Comparison of ENCODE assay signal across 9 mouse cellular contexts in genomic region chr5:115514896-115515587, GRCm38 (mm10). TPM values are rescaled to one million over a fixed set of nuclear protein-coding genes. Genes with fewer than 3 reads are reported as not detected.
DNase-seq lines count a peak whose midpoint lies in the region; ATAC-seq and TF ChIP-seq lines count a peak whose summit lies in the region.
"Had no signal": no experiment of that assay in that cellular context is flagged by ENCODE, and none has a peak within 500 bp of the region (broad histone marks: within the 10 kb centered on the region; RNA-seq: fewer than 3 reads in every experiment).

No protein-coding gene starts in this region.

- DNase-seq in Patski (ENCODE audit: low read depth, low spot score): no peak
- DNase-seq in heart, adult 11 months: peak; percentile 99
- peak; percentile 79 for DNase-seq in kidney, adult 11 months
- DNase-seq in lung, adult 2 months: peak; percentile 77
- DNase-seq in right cerebral cortex, postnatal 36 days (ENCODE audit: low spot score in 2 of 2): no peak
- DNase-seq in layer of hippocampus, adult 9-10 months (ENCODE audit: low spot score): no peak

- no peaks in the 10 kb centered on the region; the same call in 1 of the 2 replicates for H3K36me3 ChIP-seq in E14TG2a.4 (ENCODE audit: insufficient read depth, low read length)

- CTCF ChIA-PET in Patski (lab: Charles Lee): interaction anchor here (0.8 to 2.6 kb wide), 5 partner anchors 9 to 44 kb away, joined by 3 to 15 read pairs (median 3); no protein-coding TSS in a partner anchor

- POLR2A ChIA-PET in Patski (lab: Charles Lee): interaction anchor here (0.8 to 1.0 kb wide), 2 partner anchors 10 to 23 kb away, joined by 3 to 4 read pairs; no protein-coding TSS in a partner anchor

- WGBS in lung, adult 2 months: 14% methylated on average over 20 of the region's 20 CpGs

- H3K9me3 ChIP-seq in E14TG2a.4 (ENCODE audit: low read length): no peaks in the 10 kb centered on the region

- 0 out of 2 replicates have a peak, but pooled peaks have one; percentile 22 for TF ChIP-seq POLR2A in lung, adult 2 months (IDR thresholded peaks at IDR 0.05; ENCODE audit: borderline replicate concordance, extremely low read depth, low read depth, low read length)

- in situ Hi-C loops in Patski (cut with MboI; ENCODE audit: low pct_unique_long_range_greater_than_20kb): loop anchor here (25.0 kb wide), 1 partner anchor 1528 kb away; the partner anchor contains the start of gene Ssh1

- H3K4me3 ChIP-seq in E14TG2a.4 (replicated peaks; ENCODE audit: low read length): 0 out of 2 replicates have a peak overlapping the region, but pooled peaks have one; percentile 69
- peak overlapping the region; percentile 40 for H3K4me3 ChIP-seq in lung, adult 2 months (replicated peaks; ENCODE audit: extremely low read depth, low read depth, low read length)

- TF ChIP-seq CTCF in E14TG2a.4 (conservative IDR thresholded peaks at IDR 0.05; ENCODE audit: low read length) (no peak), Patski (IDR thresholded peaks at IDR 0.05) (no peak)
- no peak for TF ChIP-seq CTCF in lung, adult 2 months (IDR thresholded peaks at IDR 0.05; ENCODE audit: insufficient read depth, low read length)

- H3K27me3 ChIP-seq in E14TG2a.4 (ENCODE audit: insufficient read depth, low read length) (no peaks in the 10 kb centered on the region), Patski (no peaks in the 10 kb centered on the region)

- peak; percentile 59 for ATAC-seq in Patski
- no peak for ATAC-seq in megakaryocyte, adult 5-6 weeks (ENCODE audit: poor library complexity, severe bottlenecking)

- H3K4me1 ChIP-seq in E14TG2a.4 (replicated peaks; ENCODE audit: low read depth, low read length): peaks cover 63% of the 10 kb centered on the region
- peaks cover 37% of the 10 kb centered on the region for H3K4me1 ChIP-seq in lung, adult 2 months (ENCODE audit: control insufficient read depth, insufficient read depth, low read length)

RNA-seq across cellular contexts. Expression of gene Pxn, which starts 8.6 kb away (rescaled TPM):
- polyA plus RNA-seq in Patski (2021): 136 TPM
- polyA plus RNA-seq in lung, adult 2 months (2012; rRNA removed): 214 and 226 TPM in 2 replicates
- 81.3 and 93.8 TPM in 2 replicates for total RNA-seq in megakaryocyte, adult 5-6 weeks (2015)
- total RNA-seq in megakaryocyte, adult 5-6 weeks (2017): 151 and 199 TPM in 2 replicates

RNA-seq across cellular contexts. Expression of gene Sirt4, which starts 30.5 kb away (rescaled TPM):
- 34.6 TPM for polyA plus RNA-seq in Patski (2021)
- polyA plus RNA-seq in lung, adult 2 months (2012; rRNA removed): 36.5 and 38.3 TPM in 2 replicates
- total RNA-seq in megakaryocyte, adult 5-6 weeks (2015): 3.6 and 5.4 TPM in 2 replicates
- 2.0 and 3.3 TPM in 2 replicates for total RNA-seq in megakaryocyte, adult 5-6 weeks (2017)

RNA-seq across cellular contexts. Expression of gene Rplp0, which starts 44.2 kb away (rescaled TPM):
- 1,079 TPM for polyA plus RNA-seq in Patski (2021)
- 1,185 and 1,411 TPM in 2 replicates for polyA plus RNA-seq in lung, adult 2 months (2012; rRNA removed)
- total RNA-seq in megakaryocyte, adult 5-6 weeks (2015): 1,875 and 2,228 TPM in 2 replicates
- total RNA-seq in megakaryocyte, adult 5-6 weeks (2017): 1,202 and 1,250 TPM in 2 replicates

RNA-seq across cellular contexts. Expression of gene Pla2g1b, which starts 49.0 kb away (rescaled TPM):
- polyA plus RNA-seq in Patski (2021): not detected
- polyA plus RNA-seq in lung, adult 2 months (2012; rRNA removed): 38.0 and 46.8 TPM in 2 replicates
- not detected in 2 replicates for total RNA-seq in megakaryocyte, adult 5-6 weeks (2015)
- total RNA-seq in megakaryocyte, adult 5-6 weeks (2017): not detected in 2 replicates
- total RNA-seq: neutrophil, adult 5-6 weeks had no signal

RNA-seq across cellular contexts. Expression of gene Gcn1l1, which starts 50.0 kb away (rescaled TPM):
- polyA plus RNA-seq in Patski (2021): 97.6 TPM
- 36.8 and 52.8 TPM in 2 replicates for polyA plus RNA-seq in lung, adult 2 months (2012; rRNA removed)
- 9.0 and 9.2 TPM in 2 replicates for total RNA-seq in megakaryocyte, adult 5-6 weeks (2015)
- total RNA-seq in megakaryocyte, adult 5-6 weeks (2017): 13.2 and 13.4 TPM in 2 replicates

Comparison
In these comparisons a context has a peak if more than half of its experiments do, and no peak if none do; other contexts are left out.
1. DNase-seq: peak in heart, adult 11 months (single experiment), kidney, adult 11 months (single experiment) and lung, adult 2 months (single experiment); none in Patski (single experiment), right cerebral cortex, postnatal 36 days (0 of 2) and layer of hippocampus, adult 9-10 months (single experiment).